Mouse (Mus musculus): ENCODE measurements around the gene Dgki.

DNA sequence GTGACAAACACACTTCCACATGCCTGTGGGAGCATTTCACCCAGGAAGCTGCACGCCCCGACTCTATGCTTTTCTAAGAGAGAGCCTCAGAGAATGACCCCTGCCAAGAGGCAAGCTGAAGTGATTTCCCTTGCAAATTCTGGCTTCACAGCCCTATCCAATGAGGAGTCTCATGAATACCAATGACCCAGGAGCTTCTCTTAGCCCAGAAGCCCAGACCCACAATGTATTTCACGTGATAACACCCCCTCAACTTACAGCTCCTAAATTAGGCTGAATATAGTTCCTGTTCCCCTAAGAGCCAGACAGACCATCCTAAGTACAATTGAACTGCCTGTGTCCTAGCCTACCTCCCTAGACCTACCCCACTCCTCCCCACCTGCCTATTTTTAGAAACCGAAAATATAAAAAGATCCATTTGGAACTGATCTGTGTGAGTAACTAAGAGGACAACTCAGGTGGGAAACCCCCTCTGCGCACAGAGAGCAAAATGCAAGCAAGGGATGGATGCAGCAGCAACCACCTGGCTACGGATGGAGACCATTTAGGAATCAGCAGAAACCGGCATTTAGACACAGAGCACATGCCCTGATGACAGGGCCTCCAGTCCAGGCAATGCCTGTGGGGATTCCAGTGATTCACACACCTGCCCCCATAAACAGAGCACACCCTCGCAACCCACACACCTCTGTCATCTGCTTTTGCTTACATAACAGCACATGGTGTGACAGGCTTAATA lies 2.1 kb downstream of the Dgki start:
- TF ChIP-seq GATA1 (IDR thresholded peaks at IDR 0.05; ENCODE audit: low read length) (no peak), TAL1 (IDR thresholded peaks at IDR 0.05; ENCODE audit: low read length) (no peak)
